26 mouse cellular contexts compared by ENCODE assay signal in the genomic region with DNA sequence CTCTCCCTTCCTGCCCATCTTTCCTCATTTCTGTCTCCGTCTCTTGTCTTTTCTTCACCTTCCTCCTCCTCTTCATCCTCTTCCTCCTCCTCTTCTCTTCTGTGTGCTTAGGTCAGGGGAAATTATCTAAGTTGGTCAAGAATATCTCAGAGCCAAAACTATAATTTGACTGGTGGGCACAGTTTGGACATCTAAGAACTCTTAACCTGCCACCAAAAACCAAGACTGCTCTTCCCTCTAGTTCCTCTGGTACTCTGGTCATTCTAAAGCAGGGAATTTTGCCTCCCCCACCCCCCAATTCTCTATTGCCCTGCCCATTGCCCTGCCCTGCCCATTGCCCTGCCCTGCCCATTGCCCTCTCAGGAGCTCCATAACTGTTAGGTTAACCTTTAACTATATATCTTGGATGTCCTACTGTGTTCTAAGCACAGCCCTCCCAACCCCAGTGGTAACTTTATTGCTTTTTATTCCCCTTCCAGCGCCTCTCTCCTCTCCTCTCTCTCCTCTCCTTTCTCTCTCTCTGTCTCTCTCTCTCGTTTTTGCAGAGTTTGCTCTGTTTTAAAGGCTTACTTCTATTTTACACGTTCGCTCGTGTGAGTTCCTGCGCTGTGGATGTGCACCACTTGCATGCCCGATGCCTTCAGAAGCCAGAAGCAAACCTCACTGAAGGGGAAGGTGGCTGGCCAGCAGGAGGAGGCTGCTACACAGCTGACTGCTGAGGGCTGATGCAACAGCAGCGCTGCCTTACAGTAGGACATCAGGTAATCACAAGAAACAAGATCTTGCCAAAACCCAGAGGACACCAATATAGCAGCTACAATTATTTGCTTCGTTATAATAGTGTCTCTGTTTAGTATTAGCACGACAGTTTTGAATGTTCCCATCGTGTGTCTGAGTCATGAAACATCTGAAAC. TPM values are rescaled to one million over a fixed set of nuclear protein-coding genes. Genes with fewer than 3 reads are reported as not detected.
A peak's percentile ranks its signal among the peaks of the same experiment; 100 is the strongest.
DNase-seq lines count a peak whose midpoint lies in the region; ATAC-seq and TF ChIP-seq lines count a peak whose summit lies in the region.
"Had no signal": no experiment of that assay in that cellular context is flagged by ENCODE, and none has a peak within 500 bp of the region (broad histone marks: within the 10 kb centered on the region; RNA-seq: fewer than 3 reads in every experiment).

No protein-coding gene starts in this region.

- intact Hi-C loops in gastrocnemius, postnatal 14 days (cut with DNase I; ENCODE audit: low total_unique reads), result no loop called here

- no peak for TF ChIP-seq CTCF in ES-Bruce4 (IDR thresholded peaks at IDR 0.05; ENCODE audit: low read depth, low read length)
- TF ChIP-seq CTCF in stomach, postnatal 0 days (IDR thresholded peaks at IDR 0.05; ENCODE audit: low read depth), result peak; percentile 12; the same call in 1 of the 2 replicates

- H3K27ac ChIP-seq in ES-Bruce4 (ENCODE audit: insufficient read depth, low read length), result peak overlapping the region; percentile 46
- no peak overlapping the region for H3K27ac ChIP-seq in liver, embryonic 12.5 days
- no peak overlapping the region for H3K27ac ChIP-seq in stomach, postnatal 0 days (replicated peaks)
- H3K27ac ChIP-seq: embryonic facial prominence, embryonic 10.5 days; forebrain, embryonic 13.5 days; heart, embryonic 13.5 days; hindbrain, embryonic 14.5 days; kidney, postnatal 0 days; layer of hippocampus, adult 2 months; left cerebral cortex, adult 2 months; stomach, embryonic 15.5 days had no signal

- peaks cover 1% of the 10 kb centered on the region for H3K4me1 ChIP-seq in ES-Bruce4 (ENCODE audit: control insufficient read depth, insufficient read depth, low read length)
- peaks cover 22% of the 10 kb centered on the region for H3K4me1 ChIP-seq in liver, embryonic 12.5 days
- H3K4me1 ChIP-seq in stomach, postnatal 0 days (replicated peaks; ENCODE audit: control insufficient read depth, insufficient read depth), result no peaks in the 10 kb centered on the region
- H3K4me1 ChIP-seq: embryonic facial prominence, embryonic 10.5 days; forebrain, embryonic 13.5 days; heart, embryonic 13.5 days; stomach, embryonic 15.5 days had no signal

- H3K36me3 ChIP-seq in ES-Bruce4 (ENCODE audit: control insufficient read depth, insufficient read depth, low read length, poor library complexity, severe bottlenecking), result no peaks in the 10 kb centered on the region
- H3K36me3 ChIP-seq in liver, embryonic 12.5 days, result no peaks in the 10 kb centered on the region
- no peaks in the 10 kb centered on the region for H3K36me3 ChIP-seq in stomach, postnatal 0 days (ENCODE audit: control insufficient read depth, insufficient read depth, low read length)
- H3K36me3 ChIP-seq: embryonic facial prominence, embryonic 10.5 days; heart, embryonic 13.5 days; stomach, embryonic 15.5 days had no signal

- peak overlapping the region; percentile 9; the same call in 1 of the 2 replicates for H3K4me2 ChIP-seq in liver, embryonic 12.5 days
- no peak overlapping the region for H3K4me2 ChIP-seq in stomach, postnatal 0 days (replicated peaks; ENCODE audit: low read depth)
- H3K4me2 ChIP-seq: forebrain, embryonic 13.5 days; heart, embryonic 13.5 days; hindbrain, embryonic 14.5 days; stomach, embryonic 15.5 days had no signal

- peak overlapping the region; percentile 75 for H3K9ac ChIP-seq in ES-Bruce4 (ENCODE audit: low read depth, poor library complexity, severe bottlenecking)
- H3K9ac ChIP-seq in liver, embryonic 12.5 days, result no peak overlapping the region
- H3K9ac ChIP-seq in stomach, postnatal 0 days (ENCODE audit: low read length), result no peak overlapping the region
- H3K9ac ChIP-seq: forebrain, embryonic 13.5 days; heart, embryonic 13.5 days; hindbrain, embryonic 14.5 days; stomach, embryonic 15.5 days had no signal

- 65% methylated on average over 12 of the region's 12 CpGs for WGBS in liver, embryonic 12.5 days (ENCODE audit: insufficient replicate concordance)
- WGBS in stomach, postnatal 0 days, result 67% methylated on average over 12 of the region's 12 CpGs

- H3K27me3 ChIP-seq in ES-Bruce4 (ENCODE audit: control insufficient read depth, insufficient read depth, low read length, poor library complexity, severe bottlenecking), result no peaks in the 10 kb centered on the region
- H3K27me3 ChIP-seq in liver, embryonic 12.5 days (replicated peaks), result 0 out of 2 replicates have a peak, but pooled peaks cover 6% of the 10 kb centered on the region
- H3K27me3 ChIP-seq in stomach, postnatal 0 days (ENCODE audit: control insufficient read depth, insufficient read depth, low read length), result no peaks in the 10 kb centered on the region
- H3K27me3 ChIP-seq: forebrain, embryonic 13.5 days; heart, embryonic 13.5 days; stomach, embryonic 15.5 days had no signal

- ATAC-seq in liver, embryonic 12.5 days, result no peak
- ATAC-seq in stomach, postnatal 0 days (ENCODE audit: low FRiP score, low TSS enrichment), result peak; percentile 43; the same call in 1 of the 2 replicates
- ATAC-seq: CD4-positive, CD25-positive, alpha-beta regulatory T cell, adult 4 months; forebrain, embryonic 13.5 days had no signal

- H3K4me3 ChIP-seq in ES-Bruce4 (ENCODE audit: low read depth, low read length), result peak overlapping the region; percentile 25
- no peak overlapping the region for H3K4me3 ChIP-seq in liver, embryonic 12.5 days
- no peak overlapping the region for H3K4me3 ChIP-seq in stomach, postnatal 0 days (ENCODE audit: low read depth, low read length)
- H3K4me3 ChIP-seq: embryonic facial prominence, embryonic 10.5 days; forebrain, embryonic 13.5 days; heart, embryonic 13.5 days; layer of hippocampus, adult 2 months; left cerebral cortex, adult 2 months; stomach, embryonic 15.5 days had no signal

- no peak for TF ChIP-seq POLR2A in ES-Bruce4 (IDR thresholded peaks at IDR 0.05; ENCODE audit: insufficient read depth, low read length)

- no peak for TF ChIP-seq EP300 in ES-Bruce4 (IDR thresholded peaks at IDR 0.05; ENCODE audit: insufficient read depth, low read depth, low read length)
- TF ChIP-seq EP300 in stomach, postnatal 0 days (optimal IDR thresholded peaks at IDR 0.05), result no peak

- H3K9me3 ChIP-seq in ES-Bruce4 (replicated peaks; ENCODE audit: control insufficient read depth, insufficient read depth, low read length, poor library complexity, severe bottlenecking), result no peaks in the 10 kb centered on the region
- H3K9me3 ChIP-seq in liver, embryonic 12.5 days (replicated peaks), result no peaks in the 10 kb centered on the region
- H3K9me3 ChIP-seq in stomach, postnatal 0 days (ENCODE audit: control insufficient read depth, low read length), result no peaks in the 10 kb centered on the region
- H3K9me3 ChIP-seq: embryonic facial prominence, embryonic 10.5 days; forebrain, embryonic 13.5 days; heart, embryonic 13.5 days; stomach, embryonic 15.5 days had no signal

- DNase-seq in NIH3T3 (ENCODE audit: low read depth), result peak; percentile 46
- DNase-seq in stomach, postnatal 0 days (ENCODE audit: low spot score), result no peak
- no peak for DNase-seq in gastrocnemius, adult 8-10 months (ENCODE audit: low spot score in 2 of 2)
- no peak for DNase-seq in adrenal gland, adult 8-10 months
- DNase-seq in gastrocnemius, postnatal 14 days, result no peak
- DNase-seq: adrenal gland, postnatal 25 days; cerebellum, adult 2 months; gastrocnemius, postnatal 10 days; heart, adult 18-20 months; heart, postnatal 36 days; kidney, adult 11 months; left cerebral cortex, postnatal 4 days; midbrain, embryonic 14.5 days; right cerebral cortex, postnatal 14 days; thymus, adult 2 months had no signal

RNA-seq across cellular contexts. Expression of a gene that starts 6.9 kb away (rescaled TPM):
- polyA plus RNA-seq in ES-Bruce4 (2011; ENCODE audit: insufficient read depth, insufficient read length, low read depth, missing spikeins), result 318 and 327 TPM in 2 replicates
- polyA plus RNA-seq in liver, embryonic 12.5 days (2016; fragmentation: Nextera tagmentation; extraction: Ambion mirVana), result 52.6 and 59.4 TPM in 2 replicates
- polyA plus RNA-seq in stomach, postnatal 0 days (2015; fragmentation: Nextera tagmentation; extraction: Ambion mirVana), result 16.7 and 18.1 TPM in 2 replicates
- 10 to 100 TPM; 37.4 to 55.3 (median 41.5) TPM for total RNA-seq in gastrocnemius, adult 8-10 months (2022)
- total RNA-seq in adrenal gland, adult 8-10 months (2022), result 100 to 1,000 TPM in 3 of 4 experiments, 10 to 100 TPM in 1; 82.9 to 122 (median 111) TPM
- 10 to 100 TPM; 40.6 to 42.9 TPM for total RNA-seq in gastrocnemius, postnatal 14 days (2021)

RNA-seq across cellular contexts. Expression of a gene that starts 58.3 kb away (rescaled TPM):
- 73.4 and 75.3 TPM in 2 replicates for polyA plus RNA-seq in ES-Bruce4 (2011; ENCODE audit: insufficient read depth, insufficient read length, low read depth, missing spikeins)
- 17.9 and 18.5 TPM in 2 replicates for polyA plus RNA-seq in liver, embryonic 12.5 days (2016; fragmentation: Nextera tagmentation; extraction: Ambion mirVana)
- polyA plus RNA-seq in stomach, postnatal 0 days (2015; fragmentation: Nextera tagmentation; extraction: Ambion mirVana), result 5.7 and 6.0 TPM in 2 replicates
- total RNA-seq in gastrocnemius, adult 8-10 months (2022), result 1 to 10 TPM; 2.6 to 4.5 (median 3.8) TPM
- total RNA-seq in adrenal gland, adult 8-10 months (2022), result 10 to 100 TPM; 14.0 to 16.9 (median 14.9) TPM
- 10 to 100 TPM; 14.4 to 16.3 TPM for total RNA-seq in gastrocnemius, postnatal 14 days (2021)
